In genomic region chr10:20219538-20219937, GRCm38 (mm10) we compare ENCODE assay signal across 17 mouse cellular contexts.
DNase-seq lines count a peak whose midpoint lies in the region; ATAC-seq and TF ChIP-seq lines count a peak whose summit lies in the region.
"Had no signal": no experiment of that assay in that cellular context is flagged by ENCODE, and none has a peak within 500 bp of the region (broad histone marks: within the 10 kb centered on the region; RNA-seq: fewer than 3 reads in every experiment).

No protein-coding gene starts in this region.

- intact Hi-C loops in heart, adult 2 months (cut with DNase I), result no loop called here

- no peaks in the 10 kb centered on the region for H3K9me3 ChIP-seq in heart, embryonic 13.5 days
- H3K9me3 ChIP-seq: forebrain, embryonic 15.5 days; G1E; liver, embryonic 15.5 days had no signal

- no peaks in the 10 kb centered on the region for H3K27me3 ChIP-seq in heart, embryonic 13.5 days (replicated peaks)
- no peaks in the 10 kb centered on the region for H3K27me3 ChIP-seq in heart, adult 2 months (ENCODE audit: control insufficient read depth, insufficient read depth, low read length)
- H3K27me3 ChIP-seq: forebrain, embryonic 15.5 days; liver, embryonic 15.5 days had no signal

- H3K4me2 ChIP-seq in heart, embryonic 13.5 days, result no peak overlapping the region
- H3K4me2 ChIP-seq: forebrain, embryonic 15.5 days; liver, embryonic 15.5 days had no signal

- 55% methylated on average over 8 of the region's 8 CpGs for WGBS in heart, embryonic 13.5 days
- WGBS in heart, adult 2 months, result 46% methylated on average over 8 of the region's 8 CpGs

- no peak overlapping the region for H3K9ac ChIP-seq in heart, embryonic 13.5 days
- H3K9ac ChIP-seq in heart, adult 2 months (ENCODE audit: low read depth, low read length), result no peak overlapping the region
- H3K9ac ChIP-seq: forebrain, embryonic 15.5 days; liver, embryonic 15.5 days had no signal

- H3K79me2 ChIP-seq in heart, adult 2 months (replicated peaks; ENCODE audit: control insufficient read depth, insufficient read depth, low read length), result no peaks in the 10 kb centered on the region

- H3K27ac ChIP-seq in heart, embryonic 13.5 days (replicated peaks), result peak overlapping the region; percentile 21; the same call in 1 of the 2 replicates
- no peak overlapping the region for H3K27ac ChIP-seq in heart, adult 2 months
- H3K27ac ChIP-seq: forebrain, embryonic 15.5 days; hindbrain, postnatal 0 days; liver, embryonic 15.5 days had no signal

- no peak for TF ChIP-seq EP300 in heart, adult 2 months (IDR thresholded peaks at IDR 0.05; ENCODE audit: insufficient read depth, low read depth, low read length)

- no peak overlapping the region for H3K4me3 ChIP-seq in heart, embryonic 13.5 days
- no peak overlapping the region for H3K4me3 ChIP-seq in heart, adult 2 months
- H3K4me3 ChIP-seq: forebrain, embryonic 15.5 days; liver, embryonic 15.5 days had no signal

- no peak for ATAC-seq in heart, embryonic 13.5 days (ENCODE audit: extremely low read depth, insufficient number of reproducible peaks, low FRiP score, low TSS enrichment)
- peak; percentile 66 for ATAC-seq in megakaryocyte-erythroid progenitor cell, adult 5-6 weeks (replicated peaks; ENCODE audit: low FRiP score, low TSS enrichment, poor library complexity, severe bottlenecking)
- ATAC-seq: forebrain, embryonic 15.5 days; hindbrain, postnatal 0 days had no signal

- no peaks in the 10 kb centered on the region for H3K36me3 ChIP-seq in heart, embryonic 13.5 days
- H3K36me3 ChIP-seq in heart, adult 2 months (ENCODE audit: control insufficient read depth, insufficient read depth, low read length), result no peaks in the 10 kb centered on the region
- H3K36me3 ChIP-seq: forebrain, embryonic 15.5 days; G1E; liver, embryonic 15.5 days had no signal

- no peak for TF ChIP-seq POLR2A in heart, adult 2 months (IDR thresholded peaks at IDR 0.05; ENCODE audit: insufficient read depth, low read depth, low read length)

- H3K4me1 ChIP-seq in heart, embryonic 13.5 days, result peaks cover 21% of the 10 kb centered on the region
- peaks cover 1% of the 10 kb centered on the region; the same call in 1 of the 2 replicates for H3K4me1 ChIP-seq in heart, adult 2 months (ENCODE audit: control insufficient read depth, insufficient read depth, low read length)
- H3K4me1 ChIP-seq: forebrain, embryonic 15.5 days had no signal

- no peak for DNase-seq in heart, adult 2 months
- peak; percentile 32 for DNase-seq in ZHBTc4 (ENCODE audit: low read depth, low spot score)
- DNase-seq in thymus, postnatal 14 days, result peak; percentile 50
- DNase-seq in frontal cortex, adult 2 months (ENCODE audit: extremely low spot score in 1 of 2, low spot score in 1 of 2), result no peak
- no peak for DNase-seq in kidney, postnatal 36 days
- no peak for DNase-seq in kidney, adult 9 months
- DNase-seq: gastrocnemius, postnatal 14 days; kidney, postnatal 25 days; lung, postnatal 14 days; midbrain, embryonic 14.5 days; right cerebral cortex, postnatal 4 days had no signal

- no peak for TF ChIP-seq CTCF in heart, adult 2 months (IDR thresholded peaks at IDR 0.05)

Comparison
In these comparisons a context has a peak if more than half of its experiments do, and no peak if none do; other contexts are left out.
1. DNase-seq: peak in ZHBTc4 (single experiment) and thymus, postnatal 14 days (single experiment); none in heart, adult 2 months (0 of 2), frontal cortex, adult 2 months (0 of 2), kidney, postnatal 36 days (0 of 2) and kidney, adult 9 months (single experiment).